Mouse (Mus musculus) embryonic facial prominence, embryonic 13.5 days (tissue): ENCODE measurements around the gene Rhobtb1. TPM values are rescaled to one million over a fixed set of nuclear protein-coding genes. Genes with fewer than 3 reads are reported as not detected.
A peak's percentile ranks its signal among the peaks of the same experiment; 100 is the strongest.

ENCODE experiments used
- ATAC-seq: fragments of 200-750 bp; cut with Nextera tagmentation; 2 replicates; pipeline ENCODE4 v1.8.0; 2017; ENCODE audit warnings: low read depth; ENCODE audit not compliant: insufficient number of reproducible peaks, insufficient read depth, low FRiP score, low TSS enrichment
- H3K27ac ChIP-seq: fragments of 300-500 bp; sonication (generic); 2 replicates; pipeline ENCODE4 v1.5.1; 2015; ENCODE audit warnings: moderate library complexity, mild to moderate bottlenecking, inconsistent platforms
- H3K27me3 ChIP-seq: fragments of 300-500 bp; sonication (generic); 2 replicates; pipeline ENCODE4 v1.6.1; 2015; ENCODE audit warnings: mild to moderate bottlenecking, inconsistent platforms
- H3K36me3 ChIP-seq: fragments of 300-500 bp; sonication (generic); 2 replicates; pipeline ENCODE4 v1.6.1; 2015; ENCODE audit warnings: mild to moderate bottlenecking, inconsistent platforms
- H3K4me1 ChIP-seq: fragments of 300-500 bp; sonication (generic); 2 replicates; pipeline ENCODE4 v1.6.1; 2015; ENCODE audit warnings: inconsistent platforms
- H3K4me2 ChIP-seq: fragments of 300-500 bp; sonication (generic); 2 replicates; pipeline ENCODE4 v1.6.1; 2015; ENCODE audit warnings: moderate library complexity, mild to moderate bottlenecking, inconsistent platforms
- H3K4me3 ChIP-seq: fragments of 300-500 bp; sonication (generic); 2 replicates; pipeline ENCODE4 v1.5.1; 2015; ENCODE audit warnings: mild to moderate bottlenecking, inconsistent platforms
- H3K9ac ChIP-seq: fragments of 300-500 bp; sonication (generic); 2 replicates; pipeline ENCODE4 v1.6.1; 2015; ENCODE audit warnings: mild to moderate bottlenecking, inconsistent platforms
- H3K9me3 ChIP-seq: fragments of 300-500 bp; sonication (generic); 2 replicates; pipeline ENCODE4 v1.6.1; 2016; ENCODE audit warnings: inconsistent platforms
- WGBS: fragments of 180-500 bp; shearing (Covaris S2); methylation state at CpG from one replicate; pipeline ENCODE4 v1.1.7; 2015; ENCODE audit warnings: mixed read lengths; 5-methylcytosine and 5-hydroxymethylcytosine counted together
- polyA plus RNA-seq: library from polyadenylated mRNA; unstranded; fragments of >200 nt; fragmentation: Nextera tagmentation; extraction: Ambion mirVana; gene quantifications from 2 replicates; pipeline ENCODE4 v1.2.1, GENCODE M21; 2015

The Rhobtb1 gene
- polyA plus RNA-seq, 1 experiment from 2014 or later, result 29.2 TPM

- H3K9me3 ChIP-seq, result no peaks in the 10 kb centered on the region
Measured at GRCm38 (mm10) chr10:69309109-69309508, 157.9 kb downstream of the Rhobtb1 start.

GRCm38 (mm10) chr10:69311867-69312266 lies 160.6 kb downstream of the Rhobtb1 start:
- Histone ChIP-seq H3K9ac (no peak overlapping the region), H3K27me3 (no peaks in the 10 kb centered on the region), H3K36me3 (no peaks in the 10 kb centered on the region), H3K4me2 (no peak overlapping the region), H3K4me1 (0 out of 2 replicates have a peak, but pooled peaks cover 3% of the 10 kb centered on the region), H3K9me3 (no peaks in the 10 kb centered on the region), H3K4me3 (no peak overlapping the region), H3K27ac (no peak overlapping the region)
- ATAC-seq, result no peak
- 77% methylated on average over 16 of the region's 16 CpGs for WGBS

More at GRCm38 (mm10) chr10:69309109-69309508, 157.9 kb downstream of the Rhobtb1 start:
- H3K27ac ChIP-seq, result no peak overlapping the region
- no peaks in the 10 kb centered on the region for H3K36me3 ChIP-seq
- H3K27me3 ChIP-seq, result no peaks in the 10 kb centered on the region
- H3K9ac ChIP-seq, result no peak overlapping the region
- no peak for ATAC-seq
- H3K4me2 ChIP-seq, result no peak overlapping the region
- no peak overlapping the region for H3K4me3 ChIP-seq
- H3K4me1 ChIP-seq, result peaks cover 4% of the 10 kb centered on the region; the same call in 1 of the 2 replicates
- WGBS, result 75% methylated on average over 5 of the region's 5 CpGs

GRCm38 (mm10) chr10:69313944-69314343 lies 162.7 kb downstream of the Rhobtb1 start:
- H3K4me2 ChIP-seq, result no peak overlapping the region
- 0 out of 2 replicates have a peak, but pooled peaks cover 3% of the 10 kb centered on the region for H3K4me1 ChIP-seq
- no peaks in the 10 kb centered on the region for H3K36me3 ChIP-seq
- no peaks in the 10 kb centered on the region for H3K9me3 ChIP-seq
- no peak overlapping the region for H3K27ac ChIP-seq
- ATAC-seq, result no peak
- H3K4me3 ChIP-seq, result no peak overlapping the region
- H3K9ac ChIP-seq, result no peak overlapping the region
- no peaks in the 10 kb centered on the region for H3K27me3 ChIP-seq
- 58% methylated on average over 8 of the region's 8 CpGs for WGBS

GRCm38 (mm10) chr10:69318514-69318913 lies 167.3 kb downstream of the Rhobtb1 start:
- peaks cover 15% of the 10 kb centered on the region; the same call in 1 of the 2 replicates for H3K4me1 ChIP-seq
- H3K36me3 ChIP-seq, result no peaks in the 10 kb centered on the region
- H3K4me3 ChIP-seq, result no peak overlapping the region
- no peak overlapping the region for H3K9ac ChIP-seq
- no peaks in the 10 kb centered on the region for H3K9me3 ChIP-seq
- no peak overlapping the region for H3K27ac ChIP-seq
- H3K27me3 ChIP-seq, result no peaks in the 10 kb centered on the region
- ATAC-seq, result no peak
- 90% methylated on average over 11 of the region's 11 CpGs for WGBS
- H3K4me2 ChIP-seq, result no peak overlapping the region

- 35% methylated on average over 21 of the region's 21 CpGs for WGBS
- H3K27me3 ChIP-seq, result no peaks in the 10 kb centered on the region
- H3K36me3 ChIP-seq, result no peaks in the 10 kb centered on the region
- peak overlapping the region; percentile 44 for H3K4me2 ChIP-seq
- H3K9me3 ChIP-seq, result no peaks in the 10 kb centered on the region
- H3K4me3 ChIP-seq, result no peak overlapping the region
- H3K9ac ChIP-seq, result no peak overlapping the region
- peak overlapping the region; percentile 71 for H3K27ac ChIP-seq
- no peak for ATAC-seq
- H3K4me1 ChIP-seq, result peaks cover 12% of the 10 kb centered on the region; the same call in 1 of the 2 replicates
Measured at GRCm38 (mm10) chr10:69320667-69321518, 169.7 kb downstream of the Rhobtb1 start.

- Histone ChIP-seq H3K4me2 (peak overlapping the region; percentile 44), H3K9ac (no peak overlapping the region), H3K27ac (peak overlapping the region; percentile 71; the same call in 1 of the 2 replicates), H3K9me3 (no peaks in the 10 kb centered on the region), H3K4me3 (no peak overlapping the region), H3K27me3 (no peaks in the 10 kb centered on the region), H3K4me1 (peaks cover 12% of the 10 kb centered on the region; the same call in 1 of the 2 replicates), H3K36me3 (no peaks in the 10 kb centered on the region)
- WGBS, result 51% methylated on average over 15 of the region's 15 CpGs
- no peak for ATAC-seq
Measured at GRCm38 (mm10) chr10:69321519-69322035, 170.3 kb downstream of the Rhobtb1 start.

GRCm38 (mm10) chr10:69323986-69324385 lies 172.8 kb downstream of the Rhobtb1 start:
- Histone ChIP-seq H3K9me3 (no peaks in the 10 kb centered on the region), H3K4me1 (peaks cover 12% of the 10 kb centered on the region; the same call in 1 of the 2 replicates), H3K36me3 (no peaks in the 10 kb centered on the region), H3K4me2 (no peak overlapping the region), H3K27me3 (no peaks in the 10 kb centered on the region), H3K27ac (no peak overlapping the region), H3K4me3 (no peak overlapping the region), H3K9ac (no peak overlapping the region)
- no peak for ATAC-seq
- 81% methylated on average over 13 of the region's 13 CpGs for WGBS

GRCm38 (mm10) chr10:69324816-69325215 lies 173.6 kb downstream of the Rhobtb1 start:
- H3K4me3 ChIP-seq, result no peak overlapping the region
- H3K9ac ChIP-seq, result no peak overlapping the region
- no peaks in the 10 kb centered on the region for H3K9me3 ChIP-seq
- ATAC-seq, result no peak
- no peaks in the 10 kb centered on the region for H3K36me3 ChIP-seq
- H3K4me1 ChIP-seq, result peaks cover 12% of the 10 kb centered on the region; the same call in 1 of the 2 replicates
- no peaks in the 10 kb centered on the region for H3K27me3 ChIP-seq
- H3K4me2 ChIP-seq, result no peak overlapping the region
- H3K27ac ChIP-seq, result no peak overlapping the region
- 92% methylated on average over 7 of the region's 7 CpGs for WGBS

GRCm38 (mm10) chr10:69326433-69326832 lies 175.2 kb downstream of the Rhobtb1 start:
- ATAC-seq, result no peak
- no peak overlapping the region for H3K27ac ChIP-seq
- no peak overlapping the region for H3K4me2 ChIP-seq
- no peak overlapping the region for H3K9ac ChIP-seq
- WGBS, result 93% methylated on average over 3 of the region's 3 CpGs
- H3K36me3 ChIP-seq, result no peaks in the 10 kb centered on the region
- H3K4me3 ChIP-seq, result no peak overlapping the region
- H3K4me1 ChIP-seq, result peaks cover 5% of the 10 kb centered on the region; the same call in 1 of the 2 replicates
- H3K9me3 ChIP-seq, result no peaks in the 10 kb centered on the region
- no peaks in the 10 kb centered on the region for H3K27me3 ChIP-seq

GRCm38 (mm10) chr10:69327362-69327761 lies 176.1 kb downstream of the Rhobtb1 start:
- no peak overlapping the region for H3K4me3 ChIP-seq
- H3K36me3 ChIP-seq, result no peaks in the 10 kb centered on the region
- H3K4me2 ChIP-seq, result no peak overlapping the region
- no peak overlapping the region for H3K9ac ChIP-seq
- ATAC-seq, result no peak
- H3K4me1 ChIP-seq, result no peaks in the 10 kb centered on the region
- H3K27me3 ChIP-seq, result no peaks in the 10 kb centered on the region
- H3K9me3 ChIP-seq, result no peaks in the 10 kb centered on the region
- no peak overlapping the region for H3K27ac ChIP-seq
- WGBS, result 67% methylated on average over 8 of the region's 8 CpGs

GRCm38 (mm10) chr10:69328029-69328655 lies 176.9 kb downstream of the Rhobtb1 start:
- no peak for ATAC-seq
- WGBS, result 83% methylated on average over 12 of the region's 12 CpGs

More at GRCm38 (mm10) chr10:69328029-69328655, 176.9 kb downstream of the Rhobtb1 start:
- Histone ChIP-seq H3K9ac (no peak overlapping the region), H3K36me3 (peaks cover 2% of the 10 kb centered on the region; the same call in 1 of the 2 replicates), H3K9me3 (no peaks in the 10 kb centered on the region), H3K4me1 (no peaks in the 10 kb centered on the region), H3K4me3 (no peak overlapping the region), H3K27ac (no peak overlapping the region), H3K27me3 (no peaks in the 10 kb centered on the region), H3K4me2 (no peak overlapping the region)
